Mouse (Mus musculus) liver, postnatal 0 days (tissue): ENCODE data around the gene Osbpl8.

Experiments
- CTCF ChIP-seq: sonication (generic); IDR thresholded peaks from 2 replicates; pipeline ENCODE4 v1.5.1; 2016; ENCODE audit warnings: antibody characterized with exemption, low read depth
- EP300 ChIP-seq: IDR thresholded peaks from 2 replicates; pipeline ENCODE4 v1.6.1; 2016; ENCODE audit warnings: antibody characterized with exemption, low read depth, mild to moderate bottlenecking

DNA sequence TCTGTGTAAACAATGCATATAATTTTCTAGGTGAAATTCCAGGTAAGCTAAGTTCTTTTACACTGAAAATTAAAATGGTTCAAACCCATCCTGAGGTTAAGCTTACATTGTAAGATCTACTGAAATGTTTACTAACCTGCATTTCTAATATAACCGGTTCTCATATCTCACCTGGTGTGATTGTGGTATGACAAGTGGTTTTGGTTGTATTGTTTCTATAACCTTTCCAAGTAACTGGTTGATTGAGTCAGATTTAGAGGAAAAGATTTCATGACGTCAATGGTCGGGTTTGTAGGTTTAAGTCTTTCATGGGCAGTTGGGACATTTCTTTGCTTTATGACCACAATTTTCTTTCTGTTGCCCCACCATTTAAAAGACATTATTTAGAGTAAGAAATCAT, 49.5 kb downstream of the Osbpl8 start:
- no peak for TF ChIP-seq CTCF
- no peak for TF ChIP-seq EP300
